Mouse (Mus musculus) kidney, adult 2 months (tissue): ENCODE results near the gene Gm5475. TPM values are rescaled to one million over a fixed set of nuclear protein-coding genes. Genes with fewer than 3 reads are reported as not detected.

Experiments used
- DNase-seq: peaks from one replicate; pipeline ENCODE4 v3.0.0; 2021
- H3K27ac ChIP-seq: fragments of 200-500 bp; 2 replicates; pipeline ENCODE4 v1.5.1; 2012; ENCODE audit warnings: low read depth, low read length, control low read depth, inconsistent platforms; ENCODE audit not compliant: insufficient read depth
- H3K27me3 ChIP-seq: fragments of 200-500 bp; replicated peaks from 2 replicates; pipeline ENCODE4 v1.6.1; 2012; ENCODE audit warnings: mild to moderate bottlenecking, moderate library complexity, low read length, inconsistent platforms; ENCODE audit not compliant: control insufficient read depth, insufficient read depth
- H3K36me3 ChIP-seq: fragments of 200-500 bp; 2 replicates; pipeline ENCODE4 v1.6.1; 2012; ENCODE audit warnings: mild to moderate bottlenecking, moderate library complexity, low read length, inconsistent platforms; ENCODE audit not compliant: control insufficient read depth, insufficient read depth
- H3K4me1 ChIP-seq: fragments of 200-500 bp; 2 replicates; pipeline ENCODE4 v1.6.1; 2011; ENCODE audit warnings: low read length; ENCODE audit not compliant: control insufficient read depth, insufficient read depth
- H3K4me3 ChIP-seq: fragments of 200-500 bp; 2 replicates; pipeline ENCODE4 v1.5.1; 2011; ENCODE audit warnings: mild to moderate bottlenecking, low read depth, low read length, control low read depth; ENCODE audit not compliant: insufficient read depth
- CTCF ChIP-seq: fragments of 200-500 bp; conservative IDR thresholded peaks from 2 replicates; pipeline ENCODE4 v1.5.1; 2011; ENCODE audit warnings: low read depth, mild to moderate bottlenecking, control low read depth, low read length, moderate library complexity, mixed read lengths; ENCODE audit not compliant: insufficient read depth, insufficient read length
- POLR2A ChIP-seq: fragments of 200-500 bp; IDR thresholded peaks from one replicate; pipeline ENCODE4 v1.6.1; 2011; ENCODE audit warnings: low read depth, low read length, control low read depth
- WGBS: fragments of 180-500 bp; shearing (Covaris S2); methylation state at CpG from one replicate; pipeline ENCODE4 v1.1.7; 2018; 5-methylcytosine and 5-hydroxymethylcytosine counted together
- polyA plus RNA-seq: library from polyadenylated mRNA; depleted of rRNA; stranded (reverse); fragments of >200 nt; gene quantifications from 2 replicates; pipeline ENCODE4 v1.2.3, GENCODE M21; 2012

Gene Gm5475
- polyA plus RNA-seq, 1 experiment = 1.2 TPM

DNA sequence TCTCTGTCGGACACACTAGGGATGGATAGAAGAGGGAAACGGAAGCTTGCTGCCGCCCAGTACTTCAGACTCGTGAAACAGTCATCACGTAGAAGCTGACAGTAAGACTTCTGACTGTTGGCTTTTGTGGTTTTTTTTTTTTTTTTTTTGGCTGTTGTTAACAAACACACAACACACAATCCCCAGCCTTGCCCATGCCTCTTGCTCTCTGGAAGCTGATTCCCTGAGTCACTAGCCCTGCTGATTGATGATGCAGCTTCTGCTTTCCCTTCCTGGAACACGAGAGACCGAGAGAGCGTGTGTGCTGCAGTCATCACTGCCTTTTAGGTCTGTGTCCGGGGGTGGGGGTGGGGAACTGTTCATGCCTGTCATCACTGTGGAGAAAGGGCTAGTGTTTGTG lies 39.7 kb downstream of the Gm5475 start:
- peak overlapping the region; percentile 87 for H3K27ac ChIP-seq
- no peaks in the 10 kb centered on the region for H3K27me3 ChIP-seq

DNA sequence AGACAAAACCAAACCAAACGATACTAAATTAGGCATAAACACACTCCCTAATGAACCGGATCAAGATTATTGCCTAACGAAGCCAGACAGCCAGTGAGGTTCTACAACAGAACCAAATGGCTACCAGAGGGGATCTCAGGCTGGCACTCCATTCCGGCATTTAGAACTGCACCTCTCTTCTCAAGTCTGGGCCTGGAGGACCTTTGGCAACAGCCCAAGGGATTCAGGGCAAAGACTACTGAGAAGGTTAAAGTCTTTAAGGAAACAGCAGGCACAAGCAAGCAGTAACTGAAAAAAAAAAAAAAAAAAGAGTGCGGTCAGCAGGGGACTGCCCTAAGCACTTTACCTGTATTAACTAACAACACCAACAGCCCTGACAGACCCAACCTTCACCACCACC lies 40.1 kb downstream of the Gm5475 start:
- peak; percentile 93 for DNase-seq
- Histone ChIP-seq H3K4me1 (peaks cover 17% of the 10 kb centered on the region; the same call in 1 of the 2 replicates), H3K36me3 (no peaks in the 10 kb centered on the region), H3K4me3 (no peak overlapping the region), H3K27me3 (no peaks in the 10 kb centered on the region), H3K27ac (peak overlapping the region; percentile 87)
- TF ChIP-seq POLR2A (no peak), CTCF (no peak)
- WGBS = 28% methylated on average over 5 of the region's 5 CpGs

More for the DNA sequence above, 39.7 kb downstream of the Gm5475 start:
- Histone ChIP-seq H3K36me3 (no peaks in the 10 kb centered on the region), H3K4me3 (no peak overlapping the region), H3K4me1 (peaks cover 17% of the 10 kb centered on the region; the same call in 1 of the 2 replicates)
- 48% methylated on average over 9 of the region's 9 CpGs for WGBS
- DNase-seq = no peak
- TF ChIP-seq POLR2A (no peak), CTCF (no peak)

DNA sequence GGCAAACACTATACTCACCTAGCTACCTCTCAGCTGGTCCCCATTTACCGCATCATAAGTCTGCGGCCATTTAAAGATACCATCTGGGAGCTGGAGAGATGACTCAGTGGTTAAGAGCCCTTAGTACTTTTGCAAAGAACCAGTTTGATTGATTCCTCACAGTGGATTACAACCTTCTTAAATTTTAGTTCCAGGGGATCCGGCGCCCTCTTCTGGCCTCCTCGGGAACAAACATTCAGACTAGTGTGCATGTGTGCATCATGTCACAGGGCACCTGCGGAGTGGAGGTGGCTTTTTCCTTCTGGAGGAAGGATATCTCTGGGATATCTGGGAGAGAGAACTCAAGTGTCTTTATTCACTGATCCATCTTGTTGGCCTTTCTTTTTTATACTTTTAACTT lies 41.8 kb downstream of the Gm5475 start:
- Histone ChIP-seq H3K27ac (no peak overlapping the region), H3K36me3 (no peaks in the 10 kb centered on the region), H3K4me3 (no peak overlapping the region), H3K27me3 (no peaks in the 10 kb centered on the region), H3K4me1 (peaks cover 20% of the 10 kb centered on the region; the same call in 1 of the 2 replicates)
- TF ChIP-seq POLR2A = no peak
- peak; percentile 74 for TF ChIP-seq CTCF
- WGBS = 22% methylated on average over 6 of the region's 6 CpGs
- peak; percentile 85 for DNase-seq

DNA sequence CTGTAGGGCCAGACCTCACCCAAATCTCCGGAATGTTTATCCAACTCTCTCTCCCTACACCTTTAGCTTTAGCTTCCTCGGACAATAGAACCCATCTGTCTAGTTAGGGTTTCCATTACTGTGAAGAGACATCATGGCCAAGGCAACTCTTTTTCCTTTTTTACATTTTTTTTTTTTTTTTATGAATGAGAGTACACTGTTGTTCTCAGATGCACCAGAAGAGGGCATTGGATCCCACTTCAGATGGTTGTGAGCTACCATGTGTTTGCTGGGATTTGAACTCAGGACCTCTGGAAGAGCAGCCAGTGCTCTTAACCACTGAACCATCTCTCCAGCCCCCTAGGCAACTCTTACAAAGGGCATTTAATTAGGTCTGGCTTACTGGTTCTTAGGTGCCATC lies 43.5 kb downstream of the Gm5475 start:
- peaks cover 30% of the 10 kb centered on the region; the same call in 1 of the 2 replicates for H3K4me1 ChIP-seq
- no peak for DNase-seq
- H3K27me3 ChIP-seq = no peaks in the 10 kb centered on the region
- no peaks in the 10 kb centered on the region for H3K36me3 ChIP-seq
- no peak overlapping the region for H3K4me3 ChIP-seq
- H3K27ac ChIP-seq = no peak overlapping the region
- WGBS = 68% methylated on average over 2 of the region's 2 CpGs
- no peak for TF ChIP-seq POLR2A
- no peak for TF ChIP-seq CTCF

DNA sequence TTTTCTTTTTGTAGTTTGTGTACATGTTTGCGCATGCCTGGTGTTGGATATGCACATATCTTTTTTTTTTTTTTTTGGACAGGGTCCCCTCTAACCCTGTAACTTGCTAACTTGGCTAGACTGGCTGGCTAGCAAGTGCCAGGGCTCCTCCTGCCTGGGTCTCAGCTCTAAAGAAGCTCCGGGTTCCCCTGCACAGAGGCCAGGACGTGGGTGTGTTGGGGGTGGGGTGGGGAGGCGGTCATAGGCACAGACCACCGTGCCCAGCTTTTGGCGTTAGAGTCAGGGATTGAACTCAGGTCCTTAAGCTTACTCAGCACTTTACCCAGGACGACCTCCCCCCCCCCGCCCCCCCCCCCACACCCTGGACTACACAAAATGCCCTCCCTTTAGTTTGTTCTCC lies 45.8 kb downstream of the Gm5475 start:
- Histone ChIP-seq H3K4me1 (peaks cover 18% of the 10 kb centered on the region; the same call in 1 of the 2 replicates), H3K4me3 (peak overlapping the region; percentile 87; the same call in 1 of the 2 replicates), H3K27ac (no peak overlapping the region), H3K36me3 (no peaks in the 10 kb centered on the region), H3K27me3 (no peaks in the 10 kb centered on the region)
- TF ChIP-seq POLR2A = no peak
- TF ChIP-seq CTCF = no peak
- DNase-seq = no peak
- WGBS = 38% methylated on average over 6 of the region's 8 CpGs

DNA sequence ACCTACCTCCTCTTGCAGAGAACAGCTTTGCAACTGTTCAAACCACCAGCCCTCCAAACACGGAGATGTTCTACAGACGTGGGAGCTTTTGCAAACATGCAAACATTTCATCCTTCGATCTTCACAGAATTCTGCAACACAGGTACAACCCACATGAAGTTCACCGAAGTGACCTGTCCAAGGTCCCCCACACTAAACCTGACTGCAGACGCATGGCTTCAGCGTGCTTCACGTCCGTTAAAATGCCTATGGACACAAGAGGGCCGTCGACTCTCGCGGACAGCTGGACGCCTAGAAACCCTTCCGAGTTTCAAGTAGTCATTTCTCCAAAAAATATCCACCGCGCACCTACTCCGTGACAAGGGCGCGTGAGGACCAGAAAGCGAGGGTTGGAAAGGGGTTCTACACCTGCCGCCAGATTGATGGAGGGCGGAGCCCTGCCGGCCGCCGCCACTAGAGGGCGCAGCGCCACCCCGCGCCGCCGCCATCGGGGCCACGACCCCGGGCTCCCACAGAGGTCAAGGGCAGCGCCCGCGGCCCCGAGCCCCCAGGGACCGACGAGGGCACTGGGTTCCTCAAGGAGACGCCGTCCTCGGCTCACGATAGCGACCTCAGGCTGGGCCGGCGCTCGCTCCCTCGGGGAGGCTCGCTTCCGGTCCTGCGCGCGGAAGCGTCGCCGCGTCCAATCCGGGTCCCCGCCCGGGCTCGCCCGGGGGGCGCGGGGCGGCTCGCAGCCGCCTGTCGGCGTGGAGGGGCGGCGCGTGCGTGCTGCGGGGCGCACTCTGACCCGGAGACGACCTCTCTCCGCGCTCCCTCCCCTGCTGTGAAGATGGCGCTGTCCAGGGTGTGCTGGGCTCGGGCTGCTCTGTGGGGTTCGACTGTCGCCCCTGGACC lies 46.6 kb downstream of the Gm5475 start, which contains the start of gene Letmd1:
Gene Letmd1 (plus strand): TSS at position 729 of the 894 bp plus-strand sequence.
- peak; percentile 93 for DNase-seq
- TF ChIP-seq POLR2A (peak; percentile 53), CTCF (peak; percentile 63)
- 1% methylated on average over 84 of the region's 84 CpGs for WGBS
- H3K4me3 ChIP-seq = peak within 1 kb of the TSS; percentile 87
- no peaks in the 10 kb centered on the region for H3K27me3 ChIP-seq
- H3K36me3 ChIP-seq = no peaks in the 10 kb centered on the region
- peaks cover 13% of the 10 kb centered on the region; the same call in 1 of the 2 replicates for H3K4me1 ChIP-seq
- H3K27ac ChIP-seq = peak within 1 kb of the TSS; percentile 95

DNA sequence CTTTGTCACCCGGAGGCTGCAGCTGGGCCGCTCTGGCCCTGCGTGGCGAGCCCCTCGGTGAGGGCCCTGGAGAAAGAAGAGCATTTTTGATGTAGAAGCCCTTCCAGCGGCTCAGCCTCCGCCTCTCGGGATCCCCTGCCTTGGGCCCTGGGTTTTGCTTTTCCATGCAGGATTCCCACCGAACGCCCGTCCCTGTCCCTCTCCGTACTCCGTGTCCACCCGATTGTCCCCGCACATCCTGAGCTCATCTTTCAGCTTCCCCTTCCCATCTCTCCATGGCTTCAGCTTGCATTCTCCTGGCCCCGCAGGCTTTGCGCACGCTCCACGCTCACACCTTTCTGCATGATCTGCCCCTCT lies 47.2 kb downstream of the Gm5475 start:
- H3K27me3 ChIP-seq = no peaks in the 10 kb centered on the region
- no peaks in the 10 kb centered on the region for H3K36me3 ChIP-seq
- TF ChIP-seq CTCF = no peak
- TF ChIP-seq POLR2A = no peak
- under 1% methylated on average over 19 of the region's 19 CpGs for WGBS
- H3K4me3 ChIP-seq = peak overlapping the region; percentile 87
- 0 out of 2 replicates have a peak overlapping the region, but pooled peaks have one; percentile 95 for H3K27ac ChIP-seq
- H3K4me1 ChIP-seq = peaks cover 13% of the 10 kb centered on the region; the same call in 1 of the 2 replicates
- no peak for DNase-seq
